Mouse (Mus musculus) kidney, adult 2 months (tissue): Measurements from ENCODE around the gene 2510009E07Rik.

ENCODE experiments used
- CTCF ChIP-seq: fragments of 200-500 bp; conservative IDR thresholded peaks from 2 replicates; pipeline ENCODE4 v1.5.1; 2011; ENCODE audit warnings: low read depth, mild to moderate bottlenecking, control low read depth, low read length, moderate library complexity, mixed read lengths; ENCODE audit not compliant: insufficient read depth, insufficient read length
- POLR2A ChIP-seq: fragments of 200-500 bp; IDR thresholded peaks from one replicate; pipeline ENCODE4 v1.6.1; 2011; ENCODE audit warnings: low read depth, low read length, control low read depth

GRCm38 (mm10) chr16:21630614-21631013 is 63.9 kb downstream of the 2510009E07Rik start:
- TF ChIP-seq POLR2A (no peak), CTCF (no peak)
